In the genomic region with DNA sequence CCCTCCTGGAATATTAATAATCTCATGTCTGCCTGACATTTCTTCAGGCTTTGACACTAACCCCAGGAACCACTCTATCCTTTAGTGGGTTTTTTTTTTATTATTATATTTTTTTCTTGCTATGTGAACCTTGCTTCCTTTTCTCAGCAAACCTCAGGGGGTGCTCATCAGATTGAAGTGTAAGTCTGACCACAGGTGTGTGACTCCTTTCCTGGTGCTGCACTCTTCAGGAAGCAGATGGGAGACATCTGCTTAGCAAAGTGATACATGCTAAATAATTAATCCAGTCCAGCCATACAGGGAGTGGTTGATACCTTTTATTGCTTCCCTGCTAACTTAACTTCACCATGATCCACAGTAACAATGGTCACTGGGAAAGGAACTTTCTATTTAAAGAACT, we compare ENCODE assay signal across 28 mouse cellular contexts.
DNase-seq lines count a peak whose midpoint lies in the region; ATAC-seq and TF ChIP-seq lines count a peak whose summit lies in the region.
"Had no signal": no experiment of that assay in that cellular context is flagged by ENCODE, and none has a peak within 500 bp of the region (broad histone marks: within the 10 kb centered on the region; RNA-seq: fewer than 3 reads in every experiment).

No protein-coding gene starts in this region.

- no peak overlapping the region for H3K4me3 ChIP-seq in macrophage (ENCODE audit: inconsistent target)
- no peak overlapping the region for H3K4me3 ChIP-seq in hindbrain, postnatal 0 days (ENCODE audit: low read length)
- H3K4me3 ChIP-seq: forebrain, embryonic 10.5 days; forebrain, embryonic 13.5 days; gastrocnemius, adult 2 months; heart, embryonic 10.5 days; heart, embryonic 13.5 days; hindbrain, embryonic 12.5 days; hindbrain, embryonic 15.5 days; intestine, embryonic 15.5 days had no signal

- H3K4me2 ChIP-seq in hindbrain, postnatal 0 days (ENCODE audit: low read depth, low read length) = no peak overlapping the region
- H3K4me2 ChIP-seq: forebrain, embryonic 13.5 days; heart, embryonic 13.5 days; hindbrain, embryonic 12.5 days; hindbrain, embryonic 15.5 days; intestine, embryonic 15.5 days had no signal

- TF ChIP-seq CTCF in hindbrain, postnatal 0 days (IDR thresholded peaks at IDR 0.05; ENCODE audit: low read depth) = no peak

- H3K27me3 ChIP-seq in hindbrain, postnatal 0 days (ENCODE audit: insufficient read depth, low read length) = no peaks in the 10 kb centered on the region
- H3K27me3 ChIP-seq: forebrain, embryonic 13.5 days; heart, embryonic 13.5 days; hindbrain, embryonic 12.5 days; hindbrain, embryonic 15.5 days; intestine, embryonic 15.5 days had no signal

- DNase-seq in retina, embryonic 14.5 days (ENCODE audit: low spot score) = peak; percentile 13
- DNase-seq in retina, postnatal 1 day = no peak
- peak; percentile 64 for DNase-seq in 416B (ENCODE audit: low read depth)
- DNase-seq in ovary, postnatal 14 days (ENCODE audit: low spot score) = no peak
- no peak for DNase-seq in cerebellum, adult 11-12 months
- DNase-seq in hindbrain, postnatal 0 days (ENCODE audit: low spot score) = no peak
- DNase-seq: adrenal gland, adult 2 months; adrenal gland, postnatal 14 days; cerebellum, adult 18-20 months; cerebellum, adult 9-10 months; cerebellum, postnatal 14 days; embryo, embryonic 11 days; gastrocnemius, adult 2 months; gastrocnemius, postnatal 14 days; heart, adult 18-20 months; heart, postnatal 14 days; heart, postnatal 4 days had no signal

- ATAC-seq in common myeloid progenitor, adult 5-6 weeks (replicated peaks; ENCODE audit: low read depth, poor library complexity, severe bottlenecking) = peak; percentile 57; the same call in 1 of the 2 replicates
- no peak for ATAC-seq in hindbrain, postnatal 0 days
- ATAC-seq: CD4-positive, CD25-positive, alpha-beta regulatory T cell, adult 4 months; forebrain, embryonic 13.5 days; forebrain, embryonic 16.5 days; intestine, embryonic 15.5 days had no signal

- no peaks in the 10 kb centered on the region for H3K9me3 ChIP-seq in hindbrain, postnatal 0 days (ENCODE audit: low read length)
- H3K9me3 ChIP-seq: forebrain, embryonic 10.5 days; forebrain, embryonic 13.5 days; heart, embryonic 10.5 days; heart, embryonic 13.5 days; hindbrain, embryonic 12.5 days; hindbrain, embryonic 15.5 days; intestine, embryonic 15.5 days had no signal

- H3K4me1 ChIP-seq in hindbrain, postnatal 0 days (ENCODE audit: insufficient read depth, low read length) = 0 out of 2 replicates have a peak, but pooled peaks cover 2% of the 10 kb centered on the region
- H3K4me1 ChIP-seq: heart, embryonic 10.5 days; heart, embryonic 13.5 days; intestine, embryonic 15.5 days had no signal

- peaks cover 9% of the 10 kb centered on the region; the same call in 1 of the 2 replicates for H3K36me3 ChIP-seq in macrophage (ENCODE audit: inconsistent target)
- no peaks in the 10 kb centered on the region for H3K36me3 ChIP-seq in hindbrain, postnatal 0 days (ENCODE audit: insufficient read depth, low read length)
- H3K36me3 ChIP-seq: forebrain, embryonic 10.5 days; heart, embryonic 10.5 days; heart, embryonic 13.5 days; hindbrain, embryonic 12.5 days; hindbrain, embryonic 15.5 days; intestine, embryonic 15.5 days had no signal

- H3K79me2 ChIP-seq in macrophage (ENCODE audit: inconsistent target) = peaks cover 82% of the 10 kb centered on the region

- H3K27ac ChIP-seq in macrophage = peak overlapping the region; percentile 10
- H3K27ac ChIP-seq in hindbrain, postnatal 0 days = no peak overlapping the region
- H3K27ac ChIP-seq: forebrain, embryonic 10.5 days; forebrain, embryonic 13.5 days; gastrocnemius, adult 2 months; heart, embryonic 10.5 days; heart, embryonic 13.5 days; hindbrain, embryonic 12.5 days; hindbrain, embryonic 15.5 days; intestine, embryonic 15.5 days had no signal

- no peak overlapping the region for H3K9ac ChIP-seq in hindbrain, postnatal 0 days (replicated peaks; ENCODE audit: low read length)
- H3K9ac ChIP-seq: forebrain, embryonic 13.5 days; heart, embryonic 13.5 days; hindbrain, embryonic 12.5 days; hindbrain, embryonic 15.5 days; intestine, embryonic 15.5 days had no signal

Comparison
In these comparisons a context has a peak if more than half of its experiments do, and no peak if none do; other contexts are left out.
1. DNase-seq: peak in retina, embryonic 14.5 days (single experiment) and 416B (single experiment); none in retina, postnatal 1 day (single experiment), ovary, postnatal 14 days (single experiment), cerebellum, adult 11-12 months (single experiment) and hindbrain, postnatal 0 days (single experiment).